ENCODE assay signal across 27 mouse cellular contexts in genomic region chr3:113953113-113953512, GRCm38 (mm10).
DNase-seq lines count a peak whose midpoint lies in the region; ATAC-seq and TF ChIP-seq lines count a peak whose summit lies in the region.
"Had no signal": no experiment of that assay in that cellular context is flagged by ENCODE, and none has a peak within 500 bp of the region (broad histone marks: within the 10 kb centered on the region; RNA-seq: fewer than 3 reads in every experiment).

No protein-coding gene starts in this region.

- ATAC-seq in embryonic facial prominence, embryonic 14.5 days (ENCODE audit: low read depth) = no peak
- ATAC-seq: forebrain, embryonic 15.5 days; hindbrain, embryonic 16.5 days; intestine, embryonic 15.5 days had no signal

- H3K9me3 ChIP-seq in embryonic facial prominence, embryonic 14.5 days (ENCODE audit: control insufficient read depth, low read length) = no peaks in the 10 kb centered on the region
- H3K9me3 ChIP-seq in embryonic facial prominence, embryonic 10.5 days = no peaks in the 10 kb centered on the region
- H3K9me3 ChIP-seq: embryonic facial prominence, embryonic 15.5 days; forebrain, embryonic 12.5 days; forebrain, embryonic 15.5 days; heart, embryonic 12.5 days; heart, embryonic 15.5 days; hindbrain, embryonic 10.5 days; hindbrain, embryonic 13.5 days; intestine, embryonic 15.5 days had no signal

- H3K79me2 ChIP-seq in C2C12 (ENCODE audit: control insufficient read depth, insufficient read depth) = no peaks in the 10 kb centered on the region

- no peaks in the 10 kb centered on the region for H3K79me3 ChIP-seq in C2C12 (ENCODE audit: low read depth)

- TF ChIP-seq CTCF in C2C12 (IDR thresholded peaks at IDR 0.05; ENCODE audit: control insufficient read depth, insufficient read depth, insufficient read length) = no peak
- no peak for TF ChIP-seq CTCF in embryonic fibroblast, embryonic 13.5 days (IDR thresholded peaks at IDR 0.05; ENCODE audit: borderline replicate concordance, insufficient read depth, low read length)

- H3ac ChIP-seq in C2C12 (ENCODE audit: control insufficient read depth, insufficient read length, low read depth) = no peak overlapping the region

- H3K27ac ChIP-seq in embryonic facial prominence, embryonic 14.5 days (replicated peaks; ENCODE audit: low read depth, low read length) = peak overlapping the region; percentile 44; the same call in 1 of the 2 replicates
- H3K27ac ChIP-seq in embryonic facial prominence, embryonic 10.5 days (replicated peaks) = no peak overlapping the region
- peak overlapping the region; percentile 99 for H3K27ac ChIP-seq in embryonic fibroblast, embryonic 13.5 days (ENCODE audit: insufficient read depth, low read length)
- H3K27ac ChIP-seq: embryonic facial prominence, embryonic 15.5 days; forebrain, embryonic 12.5 days; forebrain, embryonic 15.5 days; heart, embryonic 15.5 days; hindbrain, embryonic 10.5 days; hindbrain, embryonic 13.5 days; intestine, embryonic 15.5 days had no signal

- H3K27me3 ChIP-seq in embryonic facial prominence, embryonic 14.5 days (replicated peaks; ENCODE audit: control insufficient read depth, insufficient read depth, low read length) = no peaks in the 10 kb centered on the region
- no peaks in the 10 kb centered on the region for H3K27me3 ChIP-seq in embryonic facial prominence, embryonic 10.5 days (replicated peaks; ENCODE audit: low read depth, poor library complexity, severe bottlenecking)
- H3K27me3 ChIP-seq in C2C12 (ENCODE audit: control insufficient read depth, insufficient read depth, insufficient read length) = no peaks in the 10 kb centered on the region
- H3K27me3 ChIP-seq: embryonic facial prominence, embryonic 15.5 days; forebrain, embryonic 12.5 days; forebrain, embryonic 15.5 days; heart, embryonic 12.5 days; heart, embryonic 15.5 days; hindbrain, embryonic 13.5 days; intestine, embryonic 15.5 days had no signal

- H3K4me2 ChIP-seq in embryonic facial prominence, embryonic 14.5 days (ENCODE audit: low read depth, low read length) = no peak overlapping the region
- H3K4me2 ChIP-seq: embryonic facial prominence, embryonic 15.5 days; forebrain, embryonic 12.5 days; forebrain, embryonic 15.5 days; heart, embryonic 12.5 days; heart, embryonic 15.5 days; hindbrain, embryonic 13.5 days; intestine, embryonic 15.5 days had no signal

- 78% methylated on average over 1 of the region's 1 CpGs for WGBS in embryonic facial prominence, embryonic 14.5 days
- WGBS in embryonic facial prominence, embryonic 10.5 days = 90% methylated on average over 1 of the region's 1 CpGs

- no peak for TF ChIP-seq POLR2A in embryonic fibroblast, embryonic 13.5 days (IDR thresholded peaks at IDR 0.05; ENCODE audit: low read depth, low read length)

- no peak overlapping the region for H3K9ac ChIP-seq in embryonic facial prominence, embryonic 14.5 days (ENCODE audit: low read depth, low read length)
- H3K9ac ChIP-seq: embryonic facial prominence, embryonic 15.5 days; forebrain, embryonic 12.5 days; forebrain, embryonic 15.5 days; heart, embryonic 12.5 days; heart, embryonic 15.5 days; hindbrain, embryonic 13.5 days; intestine, embryonic 15.5 days had no signal

- H3K36me3 ChIP-seq in embryonic facial prominence, embryonic 14.5 days (ENCODE audit: control insufficient read depth, insufficient read depth, low read length) = no peaks in the 10 kb centered on the region
- no peaks in the 10 kb centered on the region for H3K36me3 ChIP-seq in embryonic facial prominence, embryonic 10.5 days (replicated peaks)
- H3K36me3 ChIP-seq in C2C12 (ENCODE audit: control insufficient read depth, insufficient read depth) = no peaks in the 10 kb centered on the region
- H3K36me3 ChIP-seq: embryonic facial prominence, embryonic 15.5 days; forebrain, embryonic 12.5 days; forebrain, embryonic 15.5 days; heart, embryonic 12.5 days; heart, embryonic 15.5 days; hindbrain, embryonic 10.5 days; hindbrain, embryonic 13.5 days; intestine, embryonic 15.5 days had no signal

- H3K4me1 ChIP-seq in embryonic facial prominence, embryonic 14.5 days (ENCODE audit: control insufficient read depth, insufficient read depth, low read length) = 0 out of 2 replicates have a peak, but pooled peaks cover 4% of the 10 kb centered on the region
- no peaks in the 10 kb centered on the region for H3K4me1 ChIP-seq in embryonic facial prominence, embryonic 10.5 days
- H3K4me1 ChIP-seq in embryonic fibroblast, embryonic 13.5 days (ENCODE audit: control insufficient read depth, insufficient read depth, low read length) = peaks cover 14% of the 10 kb centered on the region
- H3K4me1 ChIP-seq: embryonic facial prominence, embryonic 15.5 days; forebrain, embryonic 12.5 days; forebrain, embryonic 15.5 days; heart, embryonic 12.5 days; heart, embryonic 15.5 days; hindbrain, embryonic 10.5 days; hindbrain, embryonic 13.5 days; intestine, embryonic 15.5 days had no signal

- no peak for DNase-seq in embryonic facial prominence, embryonic 14.5 days (ENCODE audit: low spot score)
- no peak for DNase-seq in embryonic facial prominence, embryonic 10.5 days (ENCODE audit: low spot score)
- no peak for DNase-seq in gastrocnemius, postnatal 14 days
- DNase-seq in spleen, postnatal 4 days (ENCODE audit: low spot score in 2 of 2) = no peak
- DNase-seq: adrenal gland, adult 2 months; adrenal gland, postnatal 14 days; cerebellum, adult 11 months; cerebellum, adult 2 months; cerebellum, postnatal 10 days; cerebellum, postnatal 36 days; embryo, embryonic 11 days; gastrocnemius, postnatal 36 days; heart, postnatal 10 days; heart, postnatal 36 days; kidney, adult 11 months had no signal

- intact Hi-C loops in gastrocnemius, postnatal 14 days (cut with DNase I; ENCODE audit: low total_unique reads) = no loop called here

- no peak overlapping the region for H3K4me3 ChIP-seq in embryonic facial prominence, embryonic 14.5 days (ENCODE audit: low read depth, low read length)
- no peak overlapping the region for H3K4me3 ChIP-seq in embryonic facial prominence, embryonic 10.5 days
- no peak overlapping the region for H3K4me3 ChIP-seq in C2C12 (ENCODE audit: insufficient read depth, poor library complexity, severe bottlenecking)
- no peak overlapping the region for H3K4me3 ChIP-seq in embryonic fibroblast, embryonic 13.5 days (ENCODE audit: insufficient read depth, low read length)
- H3K4me3 ChIP-seq: embryonic facial prominence, embryonic 15.5 days; erythroblast, embryonic 14.5 days; forebrain, embryonic 12.5 days; forebrain, embryonic 15.5 days; heart, embryonic 12.5 days; heart, embryonic 15.5 days; hindbrain, embryonic 10.5 days; hindbrain, embryonic 13.5 days; intestine, embryonic 15.5 days had no signal

TF ChIP-seq in C2C12, 6 proteins besides CTCF, POLR2A, EP300 and RAD21:
- TF ChIP-seq CEBPB (IDR thresholded peaks at IDR 0.05; ENCODE audit: low read depth) = peak; percentile 35
- TF ChIP-seq USF1 (IDR thresholded peaks at IDR 0.05; ENCODE audit: low read depth) = no peak
